Mouse (Mus musculus) thymus, adult 2 months (tissue): ENCODE data around the gene Sugp1.

Source experiments
- CTCF ChIP-seq: fragments of 200-500 bp; IDR thresholded peaks from 2 replicates; pipeline ENCODE4 v1.5.1; 2012; ENCODE audit warnings: mild to moderate bottlenecking, control low read depth, low read length, moderate library complexity, borderline replicate concordance; ENCODE audit not compliant: control insufficient read depth, poor library complexity, insufficient read depth; ENCODE audit errors: extremely low read depth
- POLR2A ChIP-seq: fragments of 200-500 bp; IDR thresholded peaks from 2 replicates; pipeline ENCODE4 v1.6.1; 2012; ENCODE audit warnings: mild to moderate bottlenecking, low read length, control low read depth, moderate library complexity; ENCODE audit not compliant: control insufficient read depth, poor library complexity, insufficient read depth; ENCODE audit errors: extremely low read depth

DNA sequence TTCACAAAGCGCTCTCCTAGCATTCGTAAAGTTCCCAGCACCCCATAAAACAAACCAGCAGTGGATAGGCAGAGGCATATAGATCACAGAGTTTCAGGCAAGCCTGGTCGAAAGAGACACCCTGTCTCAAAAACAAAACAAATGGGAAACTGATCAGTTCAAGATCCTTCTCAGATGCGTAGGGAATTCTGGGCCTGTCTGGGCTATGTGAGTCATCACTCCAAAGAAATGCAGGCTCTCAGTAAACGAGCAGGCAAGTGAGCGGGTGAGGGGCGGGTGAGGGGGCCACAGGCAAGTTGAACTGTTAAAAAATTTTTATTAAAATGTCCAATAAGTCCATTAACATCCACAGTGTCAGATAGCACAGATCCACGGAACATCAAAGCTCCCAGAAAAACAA, 50.2 kb downstream of the Sugp1 start:
- TF ChIP-seq CTCF (no peak), POLR2A (no peak)
